Mouse (Mus musculus) limb, embryonic 11.5 days (tissue): Measurements from ENCODE around the gene Slc7a11. TPM values are rescaled to one million over a fixed set of nuclear protein-coding genes. Genes with fewer than 3 reads are reported as not detected.

Experiments
- ATAC-seq: fragments of 200-750 bp; cut with Nextera tagmentation; 2 replicates; pipeline ENCODE4 v1.8.0; 2017; ENCODE audit warnings: low read depth; ENCODE audit not compliant: insufficient number of reproducible peaks, low FRiP score, low TSS enrichment
- DNase-seq: peaks from one replicate; pipeline ENCODE4 v3.0.0-alpha.2; 2015; ENCODE audit warnings: low spot score
- H3K27ac ChIP-seq: fragments of 300-500 bp; sonication (generic); replicated peaks from 2 replicates; pipeline ENCODE4 v1.5.1; 2014; ENCODE audit warnings: low read depth, mild to moderate bottlenecking, low read length
- H3K27me3 ChIP-seq: fragments of 300-500 bp; sonication (generic); 2 replicates; pipeline ENCODE4 v1.6.1; 2014; ENCODE audit warnings: mild to moderate bottlenecking, low read length, mixed read lengths; ENCODE audit not compliant: control insufficient read depth, insufficient read depth
- H3K36me3 ChIP-seq: fragments of 300-500 bp; sonication (generic); 2 replicates; pipeline ENCODE4 v1.6.1; 2014; ENCODE audit warnings: mild to moderate bottlenecking, low read length, moderate library complexity, mixed read lengths; ENCODE audit not compliant: control insufficient read depth, insufficient read depth
- H3K4me1 ChIP-seq: fragments of 300-500 bp; sonication (generic); 2 replicates; pipeline ENCODE4 v1.6.1; 2014; ENCODE audit warnings: low read length, mixed read lengths; ENCODE audit not compliant: control insufficient read depth, insufficient read depth
- H3K4me2 ChIP-seq: fragments of 300-500 bp; sonication (generic); 2 replicates; pipeline ENCODE4 v1.6.1; 2014; ENCODE audit warnings: low read depth, mild to moderate bottlenecking, moderate library complexity; ENCODE audit not compliant: severe bottlenecking
- H3K4me3 ChIP-seq: fragments of 300-500 bp; sonication (generic); 2 replicates; pipeline ENCODE4 v1.5.1; 2014; ENCODE audit warnings: low read depth, low read length
- H3K9ac ChIP-seq: fragments of 300-500 bp; sonication (generic); 2 replicates; pipeline ENCODE4 v1.6.1; 2014; ENCODE audit warnings: mild to moderate bottlenecking, low read length
- H3K9me3 ChIP-seq: fragments of 300-500 bp; sonication (generic); 2 replicates; pipeline ENCODE4 v1.6.1; 2016; ENCODE audit warnings: low read length; ENCODE audit not compliant: control insufficient read depth
- WGBS: fragments of 180-500 bp; shearing (Covaris S2); extraction: QIAGEN DNeasy Blood & Tissue Kit; methylation state at CpG from one replicate; pipeline ENCODE4 v1.1.7; 2014; 5-methylcytosine and 5-hydroxymethylcytosine counted together
- polyA plus RNA-seq: library from polyadenylated mRNA; unstranded; fragments of >200 nt; fragmentation: Nextera tagmentation; extraction: Ambion mirVana; gene quantifications from 2 replicates; pipeline ENCODE4 v1.2.1, GENCODE M21; 2014

The Slc7a11 gene
- polyA plus RNA-seq, 1 experiment from 2014 or later: 4.4 TPM

- 38% methylated on average over 4 of the region's 4 CpGs for WGBS
Observed at GRCm38 (mm10) chr3:50387280-50387679, 56.1 kb downstream of the Slc7a11 start.

GRCm38 (mm10) chr3:50386561-50387221, 56.7 kb downstream of the Slc7a11 start:
- Histone ChIP-seq H3K4me2 (no peak overlapping the region), H3K4me1 (peaks cover 15% of the 10 kb centered on the region; the same call in 1 of the 2 replicates), H3K27me3 (no peaks in the 10 kb centered on the region), H3K4me3 (no peak overlapping the region), H3K9me3 (no peaks in the 10 kb centered on the region), H3K27ac (no peak overlapping the region; the same call in 1 of the 2 replicates), H3K9ac (no peak overlapping the region), H3K36me3 (no peaks in the 10 kb centered on the region)
- DNase-seq: peak; percentile 65
- peak; percentile 57; the same call in 1 of the 2 replicates for ATAC-seq
- WGBS: 42% methylated on average over 5 of the region's 5 CpGs

More at GRCm38 (mm10) chr3:50387280-50387679, 56.1 kb downstream of the Slc7a11 start:
- Histone ChIP-seq H3K9ac (no peak overlapping the region), H3K27ac (no peak overlapping the region; the same call in 1 of the 2 replicates), H3K9me3 (no peaks in the 10 kb centered on the region), H3K36me3 (no peaks in the 10 kb centered on the region), H3K4me3 (no peak overlapping the region), H3K4me1 (peaks cover 15% of the 10 kb centered on the region; the same call in 1 of the 2 replicates), H3K4me2 (no peak overlapping the region), H3K27me3 (no peaks in the 10 kb centered on the region)
- ATAC-seq (peak; percentile 72; the same call in 1 of the 2 replicates), DNase-seq (no peak)

- ATAC-seq: no peak
- Histone ChIP-seq H3K4me1 (peaks cover 15% of the 10 kb centered on the region; the same call in 1 of the 2 replicates), H3K36me3 (no peaks in the 10 kb centered on the region), H3K27ac (no peak overlapping the region; the same call in 1 of the 2 replicates), H3K27me3 (no peaks in the 10 kb centered on the region), H3K9ac (no peak overlapping the region), H3K4me3 (no peak overlapping the region), H3K4me2 (no peak overlapping the region), H3K9me3 (no peaks in the 10 kb centered on the region)
- no peak for DNase-seq
- 24% methylated on average over 6 of the region's 6 CpGs for WGBS
Observed at GRCm38 (mm10) chr3:50386066-50386465, 57.3 kb downstream of the Slc7a11 start.

GRCm38 (mm10) chr3:50382729-50383128, 60.7 kb downstream of the Slc7a11 start:
- DNase-seq (peak; percentile 54), ATAC-seq (no peak)
- Histone ChIP-seq H3K4me2 (no peak overlapping the region), H3K4me1 (peaks cover 15% of the 10 kb centered on the region; the same call in 1 of the 2 replicates), H3K36me3 (no peaks in the 10 kb centered on the region), H3K27ac (peak overlapping the region; percentile 63; the same call in 1 of the 2 replicates), H3K9me3 (no peaks in the 10 kb centered on the region), H3K4me3 (no peak overlapping the region), H3K9ac (no peak overlapping the region), H3K27me3 (no peaks in the 10 kb centered on the region)
- WGBS: 13% methylated on average over 5 of the region's 5 CpGs

- WGBS: 23% methylated on average over 22 of the region's 22 CpGs
- DNase-seq (peak; percentile 67), ATAC-seq (no peak; the same call in 1 of the 2 replicates)
- peak overlapping the region; percentile 63 for H3K27ac ChIP-seq
- H3K4me2 ChIP-seq: peak overlapping the region; percentile 48
- peaks cover 15% of the 10 kb centered on the region; the same call in 1 of the 2 replicates for H3K4me1 ChIP-seq
- no peaks in the 10 kb centered on the region for H3K36me3 ChIP-seq
- H3K9ac ChIP-seq: peak overlapping the region; percentile 53
- H3K9me3 ChIP-seq: no peaks in the 10 kb centered on the region
- no peaks in the 10 kb centered on the region for H3K27me3 ChIP-seq
- peak overlapping the region; percentile 19 for H3K4me3 ChIP-seq
Observed at GRCm38 (mm10) chr3:50381861-50382693, 61.3 kb downstream of the Slc7a11 start.

GRCm38 (mm10) chr3:50381160-50381860, 62.1 kb downstream of the Slc7a11 start:
- DNase-seq (peak; percentile 95), ATAC-seq (peak; percentile 67; the same call in 1 of the 2 replicates)
- Histone ChIP-seq H3K4me2 (peak overlapping the region; percentile 48), H3K4me3 (peak overlapping the region; percentile 19), H3K9me3 (no peaks in the 10 kb centered on the region), H3K9ac (peak overlapping the region; percentile 53), H3K27ac (peak overlapping the region; percentile 63; the same call in 1 of the 2 replicates), H3K4me1 (peaks cover 9% of the 10 kb centered on the region; the same call in 1 of the 2 replicates), H3K27me3 (no peaks in the 10 kb centered on the region), H3K36me3 (no peaks in the 10 kb centered on the region)
- WGBS: 22% methylated on average over 10 of the region's 10 CpGs

- H3K4me1 ChIP-seq: peaks cover 4% of the 10 kb centered on the region; the same call in 1 of the 2 replicates
- WGBS: 81% methylated on average over 8 of the region's 8 CpGs
- DNase-seq (no peak), ATAC-seq (no peak)
- H3K27me3 ChIP-seq: no peaks in the 10 kb centered on the region
- no peak overlapping the region for H3K4me3 ChIP-seq
- no peaks in the 10 kb centered on the region for H3K9me3 ChIP-seq
- H3K9ac ChIP-seq: no peak overlapping the region
- H3K4me2 ChIP-seq: no peak overlapping the region
- H3K27ac ChIP-seq: no peak overlapping the region
- H3K36me3 ChIP-seq: no peaks in the 10 kb centered on the region
Observed at GRCm38 (mm10) chr3:50379942-50380341, 63.5 kb downstream of the Slc7a11 start.

- H3K4me3 ChIP-seq: no peak overlapping the region
- no peak overlapping the region for H3K4me2 ChIP-seq
- no peaks in the 10 kb centered on the region for H3K36me3 ChIP-seq
- H3K27me3 ChIP-seq: no peaks in the 10 kb centered on the region
- no peak overlapping the region for H3K27ac ChIP-seq
- no peak overlapping the region for H3K9ac ChIP-seq
- no peaks in the 10 kb centered on the region for H3K9me3 ChIP-seq
- no peak for ATAC-seq
- DNase-seq: peak; percentile 9
- no peaks in the 10 kb centered on the region for H3K4me1 ChIP-seq
Observed at GRCm38 (mm10) chr3:50375477-50375876, 67.9 kb downstream of the Slc7a11 start.
